Mouse (Mus musculus) regulatory T cell (primary cell): Measurements from ENCODE around the gene Pcif1.

ENCODE experiments used
- in situ Hi-C: fragments of 300-600 bp; cut with MboI, MseI; formaldehyde crosslinking; loops from one replicate; pipeline ENCODE4 v1.15.1; 2025; ENCODE audit warnings: high pct_unique_total_duplicates

The Pcif1 gene

DNA sequence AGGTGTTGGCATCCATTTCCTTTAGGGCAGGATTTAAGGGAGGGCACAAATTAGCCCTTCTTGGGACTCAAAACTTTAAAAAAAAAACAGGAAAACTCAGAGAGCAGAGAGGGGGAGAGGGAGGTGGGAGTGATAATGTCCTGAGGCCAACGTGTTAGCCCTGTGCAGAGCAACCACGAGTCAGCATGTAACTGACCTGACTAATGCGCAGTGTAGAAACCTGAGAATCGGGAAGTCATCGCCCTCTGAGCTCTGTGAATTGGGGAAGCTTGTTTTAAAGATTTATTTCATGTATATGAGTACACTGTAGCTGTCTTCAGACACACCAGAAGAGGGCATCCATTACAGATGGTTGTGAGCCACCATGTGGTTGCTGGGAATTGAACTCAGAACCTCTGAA is 37.7 kb downstream of the Pcif1 start:
- in situ Hi-C loops: no loop called here

- in situ Hi-C loops: no loop called here
Measured at GRCm38 (mm10) chr2:164917371-164917770, 38.3 kb downstream of the Pcif1 start.

- in situ Hi-C loops: no loop called here
Measured at GRCm38 (mm10) chr2:164918325-164918724, 39.2 kb downstream of the Pcif1 start.

DNA sequence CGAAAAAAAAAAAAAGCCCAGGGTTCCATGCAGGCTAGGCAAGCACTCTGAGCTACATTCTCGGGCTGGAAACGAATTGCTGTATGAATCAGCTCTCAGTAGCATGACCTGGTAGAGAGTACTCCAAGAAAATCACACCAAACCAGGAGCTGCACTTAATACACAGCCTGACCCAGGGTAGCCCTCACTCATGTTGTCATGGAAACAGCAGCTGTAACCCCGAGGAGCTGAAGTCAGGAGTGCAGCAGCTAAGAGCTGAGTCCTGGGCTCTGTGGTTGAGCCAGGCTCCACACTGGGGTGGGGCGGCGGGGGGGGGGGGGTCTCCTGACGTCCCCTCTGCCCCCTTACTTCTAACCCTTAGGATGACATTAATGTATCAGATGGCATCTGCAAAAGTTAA is 42.9 kb downstream of the Pcif1 start:
- in situ Hi-C loops: no loop called here

DNA sequence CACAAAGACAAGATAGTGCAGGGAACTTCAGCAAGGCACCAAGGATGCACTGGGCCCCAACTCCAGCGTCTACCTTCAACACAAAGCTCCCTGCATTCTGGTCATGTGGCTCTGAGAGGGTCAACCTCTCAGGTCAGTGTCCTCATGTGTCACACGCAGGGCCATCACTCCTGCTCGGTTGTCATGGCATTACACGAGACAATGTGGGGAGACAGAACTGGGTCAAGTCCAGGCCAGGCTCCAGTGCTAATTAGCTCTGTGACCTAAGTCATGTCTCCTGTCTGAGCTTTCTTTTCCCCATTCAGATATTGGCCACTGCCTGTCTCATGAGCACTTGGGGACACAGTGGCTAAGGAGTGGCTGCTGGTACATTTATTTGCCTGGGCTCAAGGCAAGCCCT is 44.2 kb downstream of the Pcif1 start:
- in situ Hi-C loops: no loop called here

DNA sequence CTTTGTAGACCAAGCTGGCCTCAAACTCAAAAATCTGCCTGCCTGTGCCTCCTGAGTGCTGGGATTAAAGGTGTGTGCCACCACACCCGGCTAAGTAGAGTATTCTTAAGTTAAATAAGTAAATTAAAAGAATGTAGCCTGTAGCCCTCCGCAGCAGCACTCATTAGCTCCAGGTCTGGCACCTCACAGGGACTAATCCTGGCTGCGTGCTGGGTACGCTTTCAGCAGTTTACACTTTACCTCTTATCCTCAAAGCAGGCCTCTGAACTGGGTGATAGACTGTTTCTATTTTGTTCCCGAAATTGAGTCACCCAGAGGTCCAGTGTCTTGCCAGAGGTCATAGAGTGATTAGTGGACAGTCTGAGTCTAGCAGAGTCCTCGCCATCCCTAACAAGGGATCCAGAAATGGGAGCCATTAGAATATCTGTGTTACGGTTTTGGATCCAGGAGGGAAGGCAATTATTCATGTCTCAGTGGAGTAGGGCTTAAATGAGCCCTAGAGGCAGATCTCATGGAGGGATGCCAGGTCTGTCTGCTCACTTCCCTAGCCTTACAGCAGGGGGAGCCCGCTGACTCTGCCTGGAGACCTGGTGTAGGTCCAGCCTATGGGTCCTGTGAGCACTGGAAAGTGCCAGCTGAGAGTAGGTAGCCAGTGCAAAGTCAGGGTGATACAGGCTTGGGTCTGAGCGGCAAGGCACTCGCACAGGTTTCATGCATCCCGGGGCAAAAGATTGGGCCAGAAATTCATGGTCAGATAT is 45.2 kb downstream of the Pcif1 start:
- in situ Hi-C loops: no loop called here

GRCm38 (mm10) chr2:164930706-164931581 is 51.8 kb downstream of the Pcif1 start:
- in situ Hi-C loops: no loop called here

- in situ Hi-C loops: no loop called here
Measured at GRCm38 (mm10) chr2:164933534-164933933, 54.4 kb downstream of the Pcif1 start.

DNA sequence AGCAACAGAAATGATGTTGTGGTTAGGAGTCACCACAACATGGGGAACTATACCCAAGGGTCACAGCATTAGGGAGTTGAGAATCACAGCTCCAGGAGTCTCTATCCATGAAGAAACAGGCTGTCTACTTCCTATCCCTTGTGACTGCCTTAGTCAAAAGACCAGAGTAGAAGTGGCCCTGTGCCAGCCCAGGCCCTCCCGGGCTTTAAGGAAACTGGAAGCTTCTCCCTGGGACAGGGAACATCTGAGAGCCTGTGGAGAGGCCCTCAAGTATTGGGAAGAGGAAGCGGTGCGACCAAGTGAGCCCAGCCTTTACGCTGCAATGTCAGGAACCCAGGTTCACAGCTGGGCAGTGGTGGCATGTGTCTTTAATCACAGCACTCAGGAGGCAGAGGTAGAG is 56.9 kb downstream of the Pcif1 start:
- in situ Hi-C loops: no loop called here

DNA sequence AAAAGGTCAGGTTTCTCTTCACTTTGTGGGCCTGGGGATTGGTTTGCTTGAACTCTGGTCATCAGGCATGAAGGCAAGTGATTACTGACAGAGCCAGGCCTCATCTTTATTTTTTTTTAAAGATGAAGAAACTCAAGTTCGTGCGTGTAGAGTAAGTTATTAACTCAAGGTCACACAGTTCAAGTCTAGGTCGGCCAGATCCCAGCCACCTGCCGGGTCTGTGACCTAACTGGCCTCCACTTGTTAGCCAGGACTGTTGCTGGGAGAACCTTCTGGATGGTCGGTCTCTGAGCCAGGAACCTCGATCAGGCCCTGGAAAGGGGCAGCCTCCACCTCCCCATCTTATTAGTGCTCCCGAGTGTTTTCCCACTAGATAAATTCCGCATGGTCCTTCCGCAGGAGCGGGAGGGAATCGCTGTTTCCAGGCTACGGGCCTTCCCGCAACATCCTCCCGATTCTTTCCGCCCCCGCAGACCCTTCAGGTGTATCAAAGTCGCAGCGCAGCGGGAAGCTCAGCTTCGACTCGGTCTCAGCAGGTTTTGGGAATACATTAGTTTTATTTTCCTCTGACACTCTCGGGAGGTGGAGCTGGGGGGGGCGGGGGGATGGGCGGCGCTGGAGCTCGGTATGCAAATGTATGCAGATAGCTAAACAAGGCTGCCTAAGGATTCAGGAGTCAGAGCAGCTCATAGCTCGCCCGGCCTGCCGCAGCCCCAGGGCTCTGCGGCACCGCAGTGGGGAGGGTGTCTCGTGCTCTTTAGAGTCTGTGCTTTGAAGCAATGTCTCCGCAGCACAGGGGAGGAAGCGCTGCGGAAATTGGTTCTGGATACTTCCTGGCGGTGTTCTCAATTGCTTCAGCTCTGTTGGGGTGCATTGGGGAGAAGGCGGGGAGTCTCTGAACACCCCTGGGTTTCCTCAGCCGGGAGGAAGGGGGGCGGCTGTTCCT is 59.3 kb downstream of the Pcif1 start:
- in situ Hi-C loops: no loop called here

- in situ Hi-C loops: no loop called here
Measured at GRCm38 (mm10) chr2:164939106-164939505, 60.0 kb downstream of the Pcif1 start.

GRCm38 (mm10) chr2:164940140-164940830 is 61.2 kb downstream of the Pcif1 start, which contains the start of gene Mmp9:
TSS of gene Mmp9 (plus strand) at chr2:164940780.
- in situ Hi-C loops: no loop called here

DNA sequence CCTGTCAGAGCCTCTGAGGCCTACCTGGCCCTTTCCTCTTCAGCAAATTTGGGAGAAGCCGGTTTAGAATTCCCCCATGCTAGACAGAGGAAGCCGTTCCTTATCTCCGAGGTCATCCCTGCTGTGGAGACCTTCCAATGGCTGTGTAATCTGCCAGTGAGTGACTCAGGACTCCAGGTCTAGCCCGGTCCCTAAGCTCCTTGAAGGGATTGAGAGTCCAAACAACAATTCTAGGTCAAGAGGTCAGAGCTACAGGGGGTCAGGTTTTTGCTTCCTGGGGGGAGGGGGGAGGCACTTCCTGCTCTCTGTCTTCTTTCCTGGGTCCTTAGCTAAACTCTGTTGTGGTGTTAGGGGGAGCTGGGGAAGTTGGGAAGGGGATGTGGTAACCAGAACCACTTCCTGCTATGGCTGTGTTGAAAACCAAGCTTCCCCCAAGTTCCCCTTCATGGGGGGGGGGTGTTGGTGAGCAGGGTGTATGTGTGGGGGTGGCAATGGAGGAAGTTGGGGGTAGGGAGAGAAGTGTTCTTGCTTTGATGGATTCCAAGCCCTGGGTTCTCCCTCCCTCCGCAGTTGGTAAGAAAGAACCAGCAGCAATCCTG is 63.7 kb downstream of the Pcif1 start:
- in situ Hi-C loops: no loop called here
